Mouse (Mus musculus) CD8-positive naive resting alpha-beta T cell, adult 2 months (primary cell): ENCODE results near the gene Rimbp2.

ENCODE experiments used
- DNase-seq, 2 experiments: peaks; one replicate each; pipeline ENCODE4 v3.0.0; 2022; ENCODE audit warnings: low read depth in 2 of 2, low spot score in 2 of 2

The Rimbp2 gene

GRCm38 (mm10) chr5:128847806-128848205, 105.5 kb downstream of the Rimbp2 start:
- DNase-seq, result no peak

- DNase-seq, result no peak
Observed at GRCm38 (mm10) chr5:128846433-128847040, 106.7 kb downstream of the Rimbp2 start.

DNA sequence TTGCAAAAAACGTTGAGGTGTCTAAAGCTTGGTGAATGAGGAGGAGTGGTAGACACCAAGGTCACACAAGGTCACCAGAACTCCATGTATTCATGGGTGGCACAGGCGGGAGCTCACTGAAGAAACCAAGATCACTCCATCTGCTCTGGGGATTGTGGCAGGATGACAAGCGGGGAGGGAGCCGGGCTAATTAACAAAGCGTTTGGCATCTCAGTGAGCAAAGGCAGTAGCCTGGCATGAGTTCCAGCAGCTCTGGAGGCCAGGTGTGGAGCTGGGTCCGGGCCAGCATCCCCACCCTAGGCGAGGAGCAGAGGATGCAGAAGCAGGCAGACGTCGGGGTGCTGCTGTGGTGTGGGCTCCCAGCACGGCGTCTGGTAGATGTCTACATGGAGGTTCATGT, 108.3 kb downstream of the Rimbp2 start:
- no peak for DNase-seq

DNA sequence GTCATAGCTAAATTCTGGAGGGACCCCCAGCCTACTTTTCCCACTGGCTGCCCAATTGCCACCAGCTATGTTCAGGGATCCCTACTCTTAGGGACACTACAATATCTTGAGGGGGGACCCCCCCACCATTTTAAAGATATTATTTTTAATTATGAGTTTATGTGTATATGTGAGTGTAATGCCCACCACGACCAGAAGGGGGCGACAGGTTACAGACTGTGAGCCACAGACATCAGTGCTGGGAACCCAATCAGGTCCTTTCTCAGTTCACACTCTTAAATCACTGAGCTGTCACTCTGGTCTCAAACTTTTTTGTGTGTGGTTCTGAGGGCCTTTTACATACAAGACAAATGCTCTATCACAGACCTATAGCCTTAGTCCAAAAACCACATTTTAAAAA, 109.3 kb downstream of the Rimbp2 start:
- no peak for DNase-seq

DNA sequence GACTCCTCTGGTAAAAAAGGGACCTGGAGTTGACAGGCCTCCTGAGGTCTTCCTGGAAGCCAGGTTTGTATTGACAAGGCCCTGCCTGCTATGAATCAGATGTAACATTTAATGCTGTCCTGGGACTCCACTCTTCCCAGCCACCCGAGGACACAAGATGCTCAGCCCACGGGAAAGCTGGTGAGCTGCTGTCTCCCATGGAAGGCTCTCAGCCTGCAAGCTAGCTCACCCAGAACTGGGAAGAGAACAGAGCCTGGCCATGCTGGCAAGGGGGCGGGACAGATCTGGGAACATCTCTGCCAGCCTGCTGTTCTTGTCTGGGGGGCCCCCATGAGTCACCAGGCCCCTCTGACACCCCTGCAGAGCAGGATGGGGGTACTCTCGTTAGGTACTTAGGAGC, 111.7 kb downstream of the Rimbp2 start:
- DNase-seq, result no peak

DNA sequence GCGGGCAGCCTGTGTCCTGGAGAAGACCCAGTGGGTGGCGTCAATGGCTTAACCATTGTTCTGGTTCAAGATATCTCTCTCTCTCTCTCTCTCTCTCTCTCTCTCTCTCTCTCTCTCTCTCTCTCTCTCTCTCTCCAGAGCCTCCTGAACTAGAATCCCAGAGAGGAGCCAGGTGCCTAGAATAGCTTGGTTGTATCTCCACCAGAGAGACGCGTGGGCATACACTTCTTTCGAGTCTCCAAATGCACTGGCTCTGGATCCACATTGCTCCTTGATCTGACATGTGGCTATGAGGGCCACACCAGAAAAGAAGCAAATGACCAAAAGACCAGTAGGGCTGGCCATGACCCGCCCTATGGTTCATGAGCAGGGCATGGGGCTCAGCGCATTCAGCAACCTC, 116.2 kb downstream of the Rimbp2 start:
- DNase-seq, result no peak

- no peak for DNase-seq
Observed at GRCm38 (mm10) chr5:128834126-128834525, 119.2 kb downstream of the Rimbp2 start.

GRCm38 (mm10) chr5:128822843-128823242, 130.4 kb downstream of the Rimbp2 start:
- DNase-seq, result no peak

- DNase-seq, result no peak
Observed at GRCm38 (mm10) chr5:128819638-128820285, 133.5 kb downstream of the Rimbp2 start.

DNA sequence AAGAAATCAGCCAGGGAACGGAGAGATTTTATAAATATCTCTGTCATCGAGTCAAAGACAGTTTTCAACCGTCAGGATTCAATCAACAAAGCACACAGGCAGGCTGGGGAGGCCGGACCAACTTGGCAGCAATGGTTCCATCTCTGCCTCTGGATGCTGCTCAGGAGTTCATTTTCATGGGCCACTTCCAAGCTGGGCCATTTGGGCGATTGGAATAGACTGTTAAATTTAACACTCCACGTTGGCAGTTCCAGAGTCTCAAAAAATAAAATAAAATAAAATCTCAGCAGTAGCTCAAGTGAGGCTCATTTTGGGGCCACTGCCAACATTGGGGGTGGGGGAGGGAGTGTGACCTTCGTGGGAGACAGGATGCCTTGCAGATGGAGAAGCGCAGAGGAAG, 137.7 kb downstream of the Rimbp2 start:
- no peak for DNase-seq

- DNase-seq, result no peak
Observed at GRCm38 (mm10) chr5:128815078-128815477, 138.2 kb downstream of the Rimbp2 start.

- DNase-seq, result no peak
Observed at GRCm38 (mm10) chr5:128813121-128813520, 140.2 kb downstream of the Rimbp2 start.

DNA sequence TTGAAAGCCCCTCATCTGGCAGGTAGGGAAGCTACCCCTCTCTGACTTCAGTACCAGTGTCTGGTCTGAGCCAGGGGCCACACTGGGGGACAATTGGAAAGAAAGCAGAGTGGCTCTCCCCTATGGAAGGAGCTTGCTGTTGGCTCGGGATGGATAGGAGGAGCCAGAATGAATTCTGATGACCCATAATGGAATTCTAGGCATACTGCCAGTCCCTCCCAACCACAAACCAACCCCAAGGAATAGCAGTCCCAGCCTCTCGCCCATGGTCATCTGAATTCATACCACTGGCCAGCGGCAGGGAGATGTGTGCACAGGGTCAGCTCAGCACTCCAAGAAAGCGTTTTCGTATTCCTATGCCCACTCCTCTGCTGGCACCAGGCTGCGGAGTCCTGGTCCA, 141.9 kb downstream of the Rimbp2 start:
- DNase-seq, result no peak

GRCm38 (mm10) chr5:128810006-128810405, 143.3 kb downstream of the Rimbp2 start:
- no peak for DNase-seq

DNA sequence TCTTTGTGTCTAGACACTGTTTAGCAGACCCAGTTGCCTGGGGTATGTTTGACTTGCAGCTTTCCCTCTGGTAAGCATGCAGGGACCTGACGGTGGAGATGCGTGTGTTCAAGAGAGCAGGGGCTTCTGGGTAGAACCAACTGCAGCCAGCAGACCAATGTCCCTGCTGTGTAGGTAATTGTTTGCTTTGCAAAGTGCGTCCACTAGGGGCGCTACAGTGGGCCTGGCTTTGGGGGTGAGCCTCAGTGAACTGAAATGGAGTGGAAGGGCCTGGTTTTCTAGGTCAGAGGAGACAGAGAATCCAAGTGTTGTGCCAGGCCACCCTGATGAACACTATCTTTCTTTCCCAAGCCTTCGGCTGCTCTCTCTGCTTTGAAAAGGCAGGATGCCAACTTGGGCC, 143.9 kb downstream of the Rimbp2 start:
- DNase-seq, result no peak

DNA sequence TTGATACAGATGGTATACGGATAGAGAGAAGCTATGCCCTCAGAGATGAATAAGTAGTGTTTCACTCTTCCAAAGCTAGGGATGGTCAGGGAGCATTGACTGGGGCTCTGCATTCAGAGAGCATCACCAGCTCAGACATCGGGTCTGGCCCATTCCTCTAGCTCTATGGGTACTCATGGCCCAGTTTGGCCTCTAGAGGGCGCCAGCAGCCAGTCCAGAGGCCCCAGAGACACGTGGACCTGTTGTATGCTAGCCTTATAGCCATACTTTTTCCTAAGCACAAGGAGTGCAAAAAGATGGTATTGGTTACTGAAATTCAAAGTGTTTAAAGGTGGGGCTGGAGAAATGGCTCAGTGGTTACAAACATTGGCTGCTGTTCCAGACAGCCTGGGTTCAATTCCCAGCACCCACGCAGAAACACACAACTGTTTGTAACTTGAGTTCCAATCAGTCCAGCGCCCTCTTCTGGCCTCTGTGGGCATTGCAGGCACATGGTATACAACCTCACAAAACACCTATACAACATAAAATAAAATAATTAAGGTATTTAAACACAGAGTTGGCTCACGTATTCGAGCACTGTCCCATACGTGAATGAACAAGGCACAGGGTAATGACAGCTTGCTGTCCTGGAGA, 144.6 kb downstream of the Rimbp2 start:
- no peak for DNase-seq

GRCm38 (mm10) chr5:128807408-128807807, 145.9 kb downstream of the Rimbp2 start:
- DNase-seq, result no peak

DNA sequence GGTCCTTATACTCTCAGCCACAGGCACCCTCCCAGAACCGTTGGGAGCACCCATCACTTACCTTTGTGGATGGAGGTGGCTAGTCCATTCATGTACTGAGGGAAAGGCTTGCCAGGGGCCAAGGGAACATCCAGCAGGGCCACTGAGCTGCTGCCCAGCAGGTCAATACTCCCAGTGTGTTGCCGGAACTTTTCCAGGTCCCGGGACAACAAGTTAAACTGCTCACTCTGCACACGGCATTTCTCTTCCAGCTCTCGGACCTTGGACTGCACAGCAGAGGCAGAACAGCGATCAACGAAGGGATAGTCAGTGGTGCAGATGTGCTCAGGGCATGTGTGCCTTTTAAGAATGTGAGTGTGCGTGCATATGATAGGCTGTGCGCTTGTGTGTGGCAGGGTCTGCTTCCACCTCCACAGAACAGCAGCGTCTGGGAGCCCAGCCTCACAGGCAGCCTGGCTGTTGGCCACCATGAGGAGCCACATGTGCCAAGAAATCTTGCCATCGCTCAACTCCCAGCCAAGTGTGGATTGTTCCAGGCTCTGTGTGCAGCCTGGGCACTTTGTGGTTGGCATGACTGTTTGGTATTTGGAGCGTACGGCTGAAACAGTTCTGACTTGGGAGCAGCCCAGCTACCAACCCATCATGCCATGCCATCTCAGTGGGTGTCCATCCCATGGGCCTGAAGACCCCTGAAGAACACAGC, 146.8 kb downstream of the Rimbp2 start:
- DNase-seq, result no peak

GRCm38 (mm10) chr5:128805092-128805491, 148.2 kb downstream of the Rimbp2 start:
- no peak for DNase-seq

- DNase-seq, result no peak
Observed at GRCm38 (mm10) chr5:128800592-128800991, 152.7 kb downstream of the Rimbp2 start.

- no peak for DNase-seq
Observed at GRCm38 (mm10) chr5:128781621-128782020, 171.7 kb downstream of the Rimbp2 start.

- no peak for DNase-seq
Observed at GRCm38 (mm10) chr5:128776386-128776785, 176.9 kb downstream of the Rimbp2 start.
